Mouse (Mus musculus) lung, postnatal 10 days (tissue): ENCODE measurements at regions not wholly inside any gene's neighbourhood (a gene's known extent, or its start where the extent isn't known, plus 50 kb on each side); places are given as distances from the start of the nearest gene placed in this dataset.
A peak's percentile ranks its signal among the peaks of the same experiment; 100 is the strongest.

Experiments used
- DNase-seq: peaks from one replicate; pipeline ENCODE4 v3.0.0; 2021

- DNase-seq, result no peak
These were observed 89.1 kb upstream of the Zfp703 start for GRCm38 (mm10) chr8:26888050-26888449.

- DNase-seq, result peak; percentile 47
These were observed 85.2 kb upstream of the Zfp703 start for GRCm38 (mm10) chr8:26891881-26892280.

DNA sequence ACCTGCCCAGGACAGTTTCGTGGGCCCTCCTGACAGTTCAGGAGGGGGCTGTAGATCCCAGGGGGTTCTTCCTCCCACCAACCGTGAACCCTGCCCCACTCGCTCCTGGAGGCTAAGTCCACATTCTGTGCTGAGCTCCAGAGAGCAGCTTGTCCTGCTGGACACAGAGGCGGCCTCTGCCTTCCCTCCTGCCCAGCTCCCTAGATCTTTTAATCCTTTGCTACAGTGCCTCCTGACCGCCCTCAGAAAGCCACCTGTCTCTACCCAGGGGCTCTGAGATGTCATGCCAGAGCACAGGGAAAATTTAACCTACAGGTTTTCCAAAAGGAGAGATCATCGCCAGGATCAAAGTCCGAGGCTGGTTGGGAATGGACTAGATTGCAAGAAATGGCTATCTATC, 84.7 kb upstream of the Zfp703 start:
- DNase-seq, result no peak

GRCm38 (mm10) chr8:26895867-26896266, 81.3 kb upstream of the Zfp703 start:
- no peak for DNase-seq

- no peak for DNase-seq
These were observed 73.8 kb upstream of the Zfp703 start for GRCm38 (mm10) chr8:26903289-26903688.

GRCm38 (mm10) chr8:26906257-26906656, 70.9 kb upstream of the Zfp703 start:
- DNase-seq, result peak; percentile 34

DNA sequence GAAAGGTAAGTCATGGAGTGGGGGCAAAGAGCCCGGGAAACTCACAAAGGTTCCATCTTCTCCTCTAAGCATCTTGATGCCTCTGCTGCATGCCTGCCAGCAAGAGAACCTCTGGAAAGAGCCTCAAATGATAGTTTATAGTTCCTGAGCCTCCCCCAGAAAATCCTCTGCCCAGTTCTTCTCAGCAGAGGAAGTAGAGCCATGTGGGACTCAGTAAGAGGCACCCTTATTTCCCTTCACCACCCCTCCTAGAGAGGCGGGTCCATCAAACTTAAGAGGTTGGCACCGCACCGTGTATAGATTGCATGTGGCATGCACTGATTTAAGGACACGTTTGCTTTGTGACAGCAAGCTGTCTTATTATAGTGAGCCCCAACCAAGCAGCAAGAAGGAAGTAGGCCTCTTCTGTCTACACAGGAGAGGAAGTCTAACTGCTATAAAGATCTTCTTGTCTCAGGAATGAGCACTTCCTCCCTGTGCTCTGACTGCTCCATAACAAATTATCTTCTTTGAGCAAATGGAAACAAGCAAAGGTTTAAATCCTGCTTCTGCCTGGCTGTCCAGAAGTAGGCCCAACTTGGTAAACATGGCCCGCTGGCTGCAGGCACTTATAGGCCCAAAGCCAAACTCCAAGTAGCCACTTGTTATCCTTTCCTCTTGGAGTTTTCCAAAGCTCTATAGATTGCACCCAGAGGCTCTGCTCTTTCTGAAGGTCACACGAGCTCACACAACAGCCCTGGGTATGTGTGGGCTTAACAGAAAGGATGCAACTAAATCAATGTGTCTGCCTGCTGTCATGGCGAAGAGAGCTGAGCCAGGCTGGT, 69.6 kb upstream of the Zfp703 start:
- DNase-seq, result peak; percentile 54

DNA sequence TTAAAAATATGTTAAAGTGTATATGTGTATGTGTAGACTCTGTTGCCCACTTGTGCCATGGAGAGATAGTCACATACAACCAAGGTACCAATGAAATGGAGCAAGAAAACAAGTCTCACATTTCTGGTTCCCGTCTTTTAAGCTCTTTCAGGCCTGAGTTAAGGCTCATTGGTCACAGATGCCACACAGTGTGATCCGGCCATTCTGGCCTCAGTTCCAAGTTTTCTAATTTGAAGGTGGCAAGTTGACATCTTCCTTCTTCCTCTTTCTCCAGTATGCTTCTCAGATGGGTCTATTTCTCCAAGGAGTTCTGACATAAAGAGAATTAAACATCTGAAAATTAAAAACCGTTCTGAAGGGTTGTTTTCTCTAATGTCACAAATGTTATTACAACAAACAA, 66.9 kb upstream of the Zfp703 start:
- DNase-seq, result no peak

DNA sequence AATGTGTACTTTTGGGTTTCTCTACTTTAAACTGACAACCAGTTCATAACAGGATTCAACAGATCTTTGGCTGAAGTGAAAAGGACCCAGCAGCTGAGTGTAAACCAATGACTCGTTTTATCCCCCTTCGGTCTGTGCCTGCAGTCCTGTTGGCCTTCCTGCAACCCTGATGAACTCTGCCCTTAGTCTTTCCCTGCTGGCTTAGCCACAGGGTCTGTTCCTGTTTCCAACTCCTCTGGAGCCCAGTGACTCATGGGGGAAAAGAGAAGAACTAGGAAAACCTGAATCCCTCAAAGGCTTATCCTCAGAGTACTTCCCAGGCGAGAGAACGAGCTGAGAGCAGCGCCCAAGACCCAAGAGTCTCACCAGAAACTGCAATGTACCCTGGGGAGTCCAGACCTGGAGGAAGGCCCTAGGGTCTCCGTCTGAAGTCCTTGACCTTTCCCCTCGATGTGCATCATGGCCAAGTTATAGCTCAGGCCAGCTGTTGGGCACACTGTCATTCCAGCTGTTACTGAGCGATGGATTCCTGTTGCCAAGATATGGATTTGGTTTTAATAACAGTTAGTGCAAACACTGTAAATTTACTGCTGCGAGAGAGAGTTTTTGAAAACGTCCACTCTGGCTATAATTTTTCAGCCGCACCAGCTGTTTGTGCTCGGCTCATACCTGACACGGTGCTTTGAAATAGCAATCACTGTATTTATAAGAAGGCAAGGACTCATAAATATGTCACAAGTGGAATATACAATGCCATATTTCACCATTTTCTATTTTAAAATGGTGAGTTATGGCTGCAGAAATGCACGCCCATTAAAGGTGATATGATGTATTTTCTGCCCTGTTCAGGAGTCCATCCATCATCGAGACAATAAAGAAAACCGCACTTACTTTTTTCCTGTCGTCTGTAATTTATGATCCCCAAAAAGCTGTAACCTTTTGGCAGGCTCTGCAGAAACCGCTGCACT, 63.3 kb upstream of the Zfp703 start:
- DNase-seq, result no peak

GRCm38 (mm10) chr8:26915731-26916130, 61.4 kb upstream of the Zfp703 start:
- no peak for DNase-seq

- no peak for DNase-seq
These were observed 55.5 kb upstream of the Zfp703 start for GRCm38 (mm10) chr8:26921531-26922177.

DNA sequence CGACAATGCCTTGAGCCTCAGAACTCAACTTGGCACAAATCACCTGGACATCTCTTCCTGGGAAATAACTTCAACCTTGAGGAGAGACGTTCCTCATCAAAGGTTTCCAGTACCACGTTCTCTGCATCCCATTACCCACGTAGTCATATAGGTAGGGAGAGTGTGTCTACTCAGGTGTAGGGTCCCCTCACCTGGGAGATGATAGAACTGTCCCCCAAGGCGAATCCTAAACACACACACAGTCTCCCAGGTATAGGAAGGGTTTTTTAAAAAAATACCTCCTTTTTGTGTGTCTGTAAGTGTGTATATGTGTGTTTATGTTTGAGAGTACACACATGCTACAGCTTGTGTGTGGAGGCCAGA, 55.0 kb upstream of the Zfp703 start:
- no peak for DNase-seq

DNA sequence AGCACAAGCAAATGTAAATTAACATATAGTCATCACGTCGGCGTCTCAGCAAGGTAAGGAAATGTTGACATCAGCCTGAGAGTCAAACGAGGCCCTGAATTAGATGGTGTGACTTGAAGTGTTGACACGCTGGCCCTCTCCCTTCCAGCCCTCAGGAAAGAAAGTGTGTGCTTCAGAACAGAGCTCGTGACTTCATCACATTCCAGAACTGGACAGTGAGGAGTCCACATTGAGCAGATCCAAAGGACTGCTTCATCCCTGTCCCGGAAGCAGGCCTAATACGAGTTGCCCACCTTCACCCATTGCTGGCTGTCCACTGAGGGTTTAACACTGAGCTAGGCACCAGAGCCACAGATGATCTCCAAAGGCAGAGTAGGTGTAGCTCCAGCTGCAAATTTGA, 54.0 kb upstream of the Zfp703 start:
- no peak for DNase-seq
